Mouse (Mus musculus) frontal cortex, postnatal 10 days (tissue): ENCODE measurements around the gene Paqr5.
A peak's percentile ranks its signal among the peaks of the same experiment; 100 is the strongest.

Source experiments
- DNase-seq, 2 experiments: peaks; one replicate each; pipeline ENCODE4 v3.0.0; 2022; ENCODE audit warnings: low spot score in 2 of 2, mixed read lengths in 1 of 2

Paqr5 gene

GRCm38 (mm10) chr9:62026600-62026999 is at the start of gene Paqr5:
Paqr5 (minus strand) TSS chr9:62026856.
- DNase-seq, result no peak

GRCm38 (mm10) chr9:62062234-62062633 is 35.6 kb upstream of the Paqr5 start:
- DNase-seq, result no peak

GRCm38 (mm10) chr9:62060431-62060830 is 33.8 kb upstream of the Paqr5 start:
- no peak for DNase-seq

GRCm38 (mm10) chr9:62059941-62060340 is 33.3 kb upstream of the Paqr5 start:
- no peak for DNase-seq

- DNase-seq, result no peak
These were observed 31.3 kb upstream of the Paqr5 start for GRCm38 (mm10) chr9:62057881-62058506.

GRCm38 (mm10) chr9:62056206-62056605 is 29.6 kb upstream of the Paqr5 start:
- no peak for DNase-seq

- no peak for DNase-seq
These were observed 24.1 kb upstream of the Paqr5 start for GRCm38 (mm10) chr9:62050801-62051200.

- no peak for DNase-seq
These were observed 22.5 kb upstream of the Paqr5 start for GRCm38 (mm10) chr9:62049166-62049565.

GRCm38 (mm10) chr9:62042167-62042566 is 15.5 kb upstream of the Paqr5 start:
- DNase-seq, result no peak

GRCm38 (mm10) chr9:62040008-62040608 is 13.5 kb upstream of the Paqr5 start:
- DNase-seq, result peak; percentile 57 to 86

- no peak for DNase-seq
These were observed 9.2 kb upstream of the Paqr5 start for GRCm38 (mm10) chr9:62035806-62036205.

- no peak for DNase-seq
These were observed 5.5 kb upstream of the Paqr5 start for GRCm38 (mm10) chr9:62032206-62032605.

- DNase-seq, result no peak
These were observed 1.4 kb upstream of the Paqr5 start for GRCm38 (mm10) chr9:62028072-62028471.

- DNase-seq, result no peak
These were observed 1.6 kb downstream of the Paqr5 start for GRCm38 (mm10) chr9:62025056-62025455.

- no peak for DNase-seq
These were observed 2.8 kb downstream of the Paqr5 start for GRCm38 (mm10) chr9:62023879-62024278.

- no peak for DNase-seq
These were observed 3.5 kb downstream of the Paqr5 start for GRCm38 (mm10) chr9:62022961-62023680.

- no peak for DNase-seq
These were observed 5.0 kb downstream of the Paqr5 start for GRCm38 (mm10) chr9:62021583-62022120.

GRCm38 (mm10) chr9:62020259-62020658 is 6.4 kb downstream of the Paqr5 start:
- no peak for DNase-seq

GRCm38 (mm10) chr9:62018229-62019093 is 8.2 kb downstream of the Paqr5 start:
- DNase-seq, result no peak

GRCm38 (mm10) chr9:62017329-62017728 is 9.3 kb downstream of the Paqr5 start:
- no peak for DNase-seq

GRCm38 (mm10) chr9:62015504-62015903 is 11.2 kb downstream of the Paqr5 start:
- no peak for DNase-seq
